Mouse (Mus musculus): Measurements from ENCODE around the gene Shc4. TPM values are rescaled to one million over a fixed set of nuclear protein-coding genes. Genes with fewer than 3 reads are reported as not detected.

Shc4 gene
- polyA plus RNA-seq (2015; fragmentation: Nextera tagmentation; extraction: Ambion mirVana) = 0.64 and 0.77 TPM in 2 replicates

DNA sequence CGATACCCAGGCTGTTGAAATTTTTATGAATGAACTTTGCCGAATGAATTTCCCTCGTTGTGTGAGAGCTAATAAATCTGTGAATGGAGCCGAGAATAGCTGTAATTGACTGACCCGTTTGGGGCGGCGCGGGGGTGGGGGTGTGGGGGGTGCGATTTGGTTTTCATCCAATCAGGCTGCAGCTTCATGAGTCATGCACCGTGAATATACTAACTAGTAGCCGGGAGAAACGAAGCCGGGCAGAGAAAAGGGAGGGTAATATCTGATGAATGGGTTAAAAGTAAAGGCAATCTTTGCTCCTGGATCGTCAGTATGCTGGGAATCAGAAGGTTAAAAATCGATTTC, at the start of gene Shc4:
Gene Shc4 (minus strand): TSS at position 63 of the 345 bp plus-strand sequence.
- Histone ChIP-seq H3K27ac (ENCODE audit: low read length) (no peak within 1 kb of the TSS), H3K4me2 (ENCODE audit: low read depth, low read length) (peak within 1 kb of the TSS; percentile 63), H3K9me3 (replicated peaks; ENCODE audit: control insufficient read depth, low read length) (no peaks in the 10 kb centered on the region), H3K9ac (ENCODE audit: low read depth, low read length) (no peak within 1 kb of the TSS), H3K4me1 (ENCODE audit: control insufficient read depth, low read depth, low read length) (peaks cover 2% of the 10 kb centered on the region; the same call in 1 of the 2 replicates), H3K27me3 (ENCODE audit: control insufficient read depth, insufficient read depth, low read depth, low read length) (peaks cover 43% of the 10 kb centered on the region), H3K36me3 (ENCODE audit: control insufficient read depth, insufficient read depth) (no peaks in the 10 kb centered on the region), H3K4me3 (ENCODE audit: low read depth, low read length) (peak within 1 kb of the TSS; percentile 43)
- no peak for ATAC-seq (ENCODE audit: low read depth)
- under 1% methylated on average over 15 of the region's 15 CpGs for WGBS (ENCODE audit: insufficient replicate concordance)

DNA sequence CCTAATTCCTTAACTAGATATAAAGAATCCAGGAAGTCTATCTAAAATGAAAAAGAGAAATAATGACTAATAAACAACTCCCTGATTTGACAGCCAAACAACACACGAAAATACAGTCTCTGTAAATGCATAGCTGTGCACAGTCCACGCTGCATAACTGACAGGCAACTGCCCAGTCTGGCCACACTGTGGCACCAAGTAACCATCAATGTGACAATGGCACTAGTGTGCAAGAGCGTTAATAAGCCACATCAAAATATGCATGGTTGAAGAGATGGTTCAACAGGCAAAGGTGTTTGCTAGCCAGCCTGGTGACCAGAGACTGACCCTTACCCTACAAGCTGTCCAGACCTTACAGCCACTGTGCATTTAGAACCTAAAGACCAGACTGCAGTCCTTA, 41.1 kb upstream of the Shc4 start:
- no peak overlapping the region for H3K9ac ChIP-seq (ENCODE audit: low read depth, low read length)
- peak; percentile 48 for ATAC-seq (ENCODE audit: low read depth)
- no peaks in the 10 kb centered on the region for H3K4me1 ChIP-seq (ENCODE audit: control insufficient read depth, low read depth, low read length)
- no peaks in the 10 kb centered on the region for H3K9me3 ChIP-seq (replicated peaks; ENCODE audit: control insufficient read depth, low read length)
- H3K36me3 ChIP-seq (ENCODE audit: control insufficient read depth, insufficient read depth) = peaks cover 9% of the 10 kb centered on the region
- no peak overlapping the region for H3K4me3 ChIP-seq (ENCODE audit: low read depth, low read length)
- WGBS (ENCODE audit: insufficient replicate concordance) = 75% methylated on average over 3 of the region's 3 CpGs
- no peak overlapping the region for H3K4me2 ChIP-seq (ENCODE audit: low read depth, low read length)
- H3K27ac ChIP-seq (ENCODE audit: low read length) = no peak overlapping the region
- H3K27me3 ChIP-seq (ENCODE audit: control insufficient read depth, insufficient read depth, low read depth, low read length) = no peaks in the 10 kb centered on the region

DNA sequence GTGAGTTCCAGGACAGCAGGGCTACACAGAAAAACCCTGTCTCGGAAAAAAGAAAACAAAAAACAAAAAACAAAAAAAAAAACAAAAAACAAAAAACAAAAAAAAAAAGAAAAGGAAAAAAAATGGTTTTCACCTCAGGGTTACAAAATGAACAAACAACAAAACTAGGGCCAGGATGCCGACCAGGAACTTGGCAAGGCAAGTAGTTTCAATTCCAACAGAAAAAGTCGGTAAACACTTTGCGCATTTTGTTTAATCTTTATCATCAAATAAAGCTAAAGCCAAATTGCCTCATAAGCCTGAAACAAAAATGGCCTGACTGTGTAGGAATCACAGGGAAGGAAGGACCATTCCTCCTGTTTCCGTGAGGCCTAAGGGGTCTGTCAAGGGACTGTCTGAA, 40.6 kb upstream of the Shc4 start:
- Histone ChIP-seq H3K4me1 (ENCODE audit: control insufficient read depth, low read depth, low read length) (no peaks in the 10 kb centered on the region), H3K27ac (ENCODE audit: low read length) (no peak overlapping the region), H3K36me3 (ENCODE audit: control insufficient read depth, insufficient read depth) (peaks cover 9% of the 10 kb centered on the region), H3K9me3 (replicated peaks; ENCODE audit: control insufficient read depth, low read length) (no peaks in the 10 kb centered on the region), H3K27me3 (ENCODE audit: control insufficient read depth, insufficient read depth, low read depth, low read length) (no peaks in the 10 kb centered on the region), H3K4me2 (ENCODE audit: low read depth, low read length) (no peak overlapping the region), H3K9ac (ENCODE audit: low read depth, low read length) (no peak overlapping the region), H3K4me3 (ENCODE audit: low read depth, low read length) (no peak overlapping the region)
- no peak for ATAC-seq (ENCODE audit: low read depth)
- 79% methylated on average over 5 of the region's 5 CpGs for WGBS (ENCODE audit: insufficient replicate concordance)

DNA sequence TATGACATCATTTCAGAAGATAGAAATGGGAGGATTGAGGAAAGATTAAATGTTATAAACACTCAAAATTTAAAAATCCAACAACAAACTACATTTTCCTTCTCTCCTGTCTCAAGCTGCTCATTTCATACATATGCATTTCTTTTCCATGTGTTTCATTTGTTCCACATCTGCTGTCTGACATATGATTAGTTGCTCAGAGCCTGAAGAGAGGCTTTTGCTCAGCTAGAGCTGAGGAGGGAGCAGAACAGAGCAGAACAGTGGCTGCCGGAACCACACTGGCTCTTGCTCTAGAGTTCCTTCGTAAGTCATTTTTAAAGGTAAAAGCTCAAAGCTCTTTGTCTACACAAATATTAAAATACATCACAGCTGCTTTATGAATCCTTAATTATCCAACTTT, 25.4 kb upstream of the Shc4 start:
- Histone ChIP-seq H3K36me3 (ENCODE audit: control insufficient read depth, insufficient read depth) (peaks cover 18% of the 10 kb centered on the region), H3K9me3 (replicated peaks; ENCODE audit: control insufficient read depth, low read length) (no peaks in the 10 kb centered on the region), H3K4me3 (ENCODE audit: low read depth, low read length) (no peak overlapping the region)

DNA sequence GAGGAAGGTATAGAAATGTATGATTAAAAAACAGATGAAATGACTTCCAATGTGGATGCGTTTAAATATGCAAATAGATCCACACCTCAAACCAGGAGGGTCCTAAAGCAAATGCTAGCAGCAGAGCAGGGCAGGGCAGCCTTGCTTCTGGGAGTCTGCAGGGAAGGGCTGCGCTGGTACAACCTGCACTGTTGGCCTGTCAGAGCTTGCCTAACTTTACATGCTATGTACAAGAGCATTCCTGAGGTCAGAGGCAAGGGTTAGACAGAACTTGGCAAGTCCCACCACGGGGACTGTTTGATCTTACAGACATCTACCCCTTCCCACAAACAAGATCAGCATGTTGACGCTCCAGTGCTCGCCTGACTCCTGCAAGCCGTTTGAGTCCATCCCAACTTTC, 15.4 kb upstream of the Shc4 start:
- Histone ChIP-seq H3K9me3 (replicated peaks; ENCODE audit: control insufficient read depth, low read length) (no peaks in the 10 kb centered on the region), H3K36me3 (ENCODE audit: control insufficient read depth, insufficient read depth) (peaks cover 11% of the 10 kb centered on the region), H3K4me2 (ENCODE audit: low read depth, low read length) (no peak overlapping the region), H3K4me1 (ENCODE audit: control insufficient read depth, low read depth, low read length) (no peaks in the 10 kb centered on the region), H3K9ac (ENCODE audit: low read depth, low read length) (no peak overlapping the region), H3K27ac (ENCODE audit: low read length) (no peak overlapping the region), H3K27me3 (ENCODE audit: control insufficient read depth, insufficient read depth, low read depth, low read length) (no peaks in the 10 kb centered on the region), H3K4me3 (ENCODE audit: low read depth, low read length) (no peak overlapping the region)
- 75% methylated on average over 6 of the region's 6 CpGs for WGBS (ENCODE audit: insufficient replicate concordance)
- ATAC-seq (ENCODE audit: low read depth) = no peak

More for the DNA sequence above, 25.4 kb upstream of the Shc4 start:
- no peaks in the 10 kb centered on the region for H3K4me1 ChIP-seq (ENCODE audit: control insufficient read depth, low read depth, low read length)
- WGBS (ENCODE audit: insufficient replicate concordance) = 92% methylated on average over 2 of the region's 2 CpGs
- ATAC-seq (ENCODE audit: low read depth) = no peak
- H3K9ac ChIP-seq (ENCODE audit: low read depth, low read length) = no peak overlapping the region
- no peak overlapping the region for H3K27ac ChIP-seq (ENCODE audit: low read length)
- no peak overlapping the region for H3K4me2 ChIP-seq (ENCODE audit: low read depth, low read length)
- no peaks in the 10 kb centered on the region for H3K27me3 ChIP-seq (ENCODE audit: control insufficient read depth, insufficient read depth, low read depth, low read length)

DNA sequence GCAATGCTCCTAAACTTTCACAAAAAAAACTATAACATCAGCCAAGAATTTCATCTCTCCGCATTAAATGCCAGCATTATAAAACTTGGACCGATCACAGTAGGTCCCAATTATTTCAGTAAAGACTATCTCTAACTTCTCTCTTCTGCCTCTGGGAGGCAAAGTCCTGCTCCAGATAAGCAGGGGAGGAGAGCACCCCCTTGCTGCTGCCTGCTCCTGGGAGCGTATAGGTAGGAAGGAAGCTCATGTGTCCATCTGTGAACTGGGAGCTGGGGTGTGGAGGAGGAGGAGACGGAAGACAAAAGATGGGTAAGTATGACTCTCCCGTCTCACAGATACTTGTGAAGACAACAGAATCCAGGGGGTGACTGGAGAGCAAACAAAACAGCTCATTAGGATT, 14.8 kb upstream of the Shc4 start:
- H3K4me2 ChIP-seq (ENCODE audit: low read depth, low read length) = no peak overlapping the region
- no peaks in the 10 kb centered on the region for H3K27me3 ChIP-seq (ENCODE audit: control insufficient read depth, insufficient read depth, low read depth, low read length)
- H3K9me3 ChIP-seq (replicated peaks; ENCODE audit: control insufficient read depth, low read length) = no peaks in the 10 kb centered on the region
- no peak overlapping the region for H3K9ac ChIP-seq (ENCODE audit: low read depth, low read length)
- 74% methylated on average over 5 of the region's 5 CpGs for WGBS (ENCODE audit: insufficient replicate concordance)
- no peak overlapping the region for H3K4me3 ChIP-seq (ENCODE audit: low read depth, low read length)
- H3K27ac ChIP-seq (ENCODE audit: low read length) = no peak overlapping the region
- peaks cover 11% of the 10 kb centered on the region for H3K36me3 ChIP-seq (ENCODE audit: control insufficient read depth, insufficient read depth)
- no peak for ATAC-seq (ENCODE audit: low read depth)
- no peaks in the 10 kb centered on the region for H3K4me1 ChIP-seq (ENCODE audit: control insufficient read depth, low read depth, low read length)

DNA sequence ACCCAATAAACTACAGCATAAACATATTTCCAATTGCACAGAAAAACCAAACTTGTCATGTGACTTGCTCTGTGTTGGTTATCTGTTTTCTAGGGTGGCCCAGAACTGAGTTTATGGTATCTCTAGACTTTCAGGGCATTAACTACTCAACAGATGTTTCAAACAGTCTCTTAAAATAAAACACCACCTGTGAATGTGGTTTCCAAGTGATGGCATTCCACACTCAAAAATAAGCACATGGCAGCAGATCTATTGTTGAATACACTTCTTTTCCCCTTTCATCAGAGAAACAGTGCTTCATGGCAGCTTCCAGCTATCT, 12.0 kb upstream of the Shc4 start:
- no peak overlapping the region for H3K27ac ChIP-seq (ENCODE audit: low read length)
- H3K27me3 ChIP-seq (ENCODE audit: control insufficient read depth, insufficient read depth, low read depth, low read length) = no peaks in the 10 kb centered on the region
- H3K4me2 ChIP-seq (ENCODE audit: low read depth, low read length) = no peak overlapping the region
- H3K9me3 ChIP-seq (replicated peaks; ENCODE audit: control insufficient read depth, low read length) = no peaks in the 10 kb centered on the region
- no peak overlapping the region for H3K9ac ChIP-seq (ENCODE audit: low read depth, low read length)
- no peak overlapping the region for H3K4me3 ChIP-seq (ENCODE audit: low read depth, low read length)
- ATAC-seq (ENCODE audit: low read depth) = no peak
- H3K4me1 ChIP-seq (ENCODE audit: control insufficient read depth, low read depth, low read length) = no peaks in the 10 kb centered on the region
- H3K36me3 ChIP-seq (ENCODE audit: control insufficient read depth, insufficient read depth) = peaks cover 8% of the 10 kb centered on the region

DNA sequence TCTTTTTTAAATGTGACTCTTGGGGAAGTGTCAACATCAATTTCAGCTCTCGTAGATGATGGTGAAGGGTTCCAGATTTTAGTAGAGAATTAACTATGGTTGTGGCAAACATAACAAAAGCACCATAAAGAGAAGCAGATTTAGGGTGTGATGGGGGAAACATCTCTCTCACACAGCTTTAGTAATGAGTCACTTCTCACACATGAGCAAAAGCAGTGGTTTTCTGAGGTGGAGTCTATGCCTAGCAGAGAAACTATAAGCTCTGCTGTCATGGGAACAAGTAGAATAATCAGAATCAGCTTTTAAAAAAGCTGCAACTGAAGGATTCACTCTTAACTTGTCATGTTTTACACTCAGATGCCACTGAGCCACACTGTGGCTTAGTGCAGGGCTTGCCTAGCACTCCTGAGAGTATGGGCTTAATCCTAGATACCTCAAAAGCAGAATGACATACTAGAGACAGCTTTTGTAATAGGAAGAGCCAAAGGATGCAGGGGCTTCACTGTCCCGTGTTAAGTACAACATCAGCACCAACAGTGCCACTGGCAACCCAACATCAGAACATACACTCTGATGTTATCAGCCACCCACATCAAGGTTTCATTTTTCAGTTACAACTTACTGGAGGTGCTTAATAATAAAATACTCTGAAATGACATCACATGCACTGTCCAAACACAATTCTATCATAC, 11.5 kb upstream of the Shc4 start:
- Histone ChIP-seq H3K9ac (ENCODE audit: low read depth, low read length) (no peak overlapping the region), H3K9me3 (replicated peaks; ENCODE audit: control insufficient read depth, low read length) (no peaks in the 10 kb centered on the region), H3K4me1 (ENCODE audit: control insufficient read depth, low read depth, low read length) (no peaks in the 10 kb centered on the region), H3K27me3 (ENCODE audit: control insufficient read depth, insufficient read depth, low read depth, low read length) (no peaks in the 10 kb centered on the region), H3K4me3 (ENCODE audit: low read depth, low read length) (no peak overlapping the region), H3K36me3 (ENCODE audit: control insufficient read depth, insufficient read depth) (peaks cover 5% of the 10 kb centered on the region), H3K27ac (ENCODE audit: low read length) (no peak overlapping the region), H3K4me2 (ENCODE audit: low read depth, low read length) (no peak overlapping the region)
- no peak for ATAC-seq (ENCODE audit: low read depth)
- 43% methylated on average over 2 of the region's 2 CpGs for WGBS (ENCODE audit: insufficient replicate concordance)

DNA sequence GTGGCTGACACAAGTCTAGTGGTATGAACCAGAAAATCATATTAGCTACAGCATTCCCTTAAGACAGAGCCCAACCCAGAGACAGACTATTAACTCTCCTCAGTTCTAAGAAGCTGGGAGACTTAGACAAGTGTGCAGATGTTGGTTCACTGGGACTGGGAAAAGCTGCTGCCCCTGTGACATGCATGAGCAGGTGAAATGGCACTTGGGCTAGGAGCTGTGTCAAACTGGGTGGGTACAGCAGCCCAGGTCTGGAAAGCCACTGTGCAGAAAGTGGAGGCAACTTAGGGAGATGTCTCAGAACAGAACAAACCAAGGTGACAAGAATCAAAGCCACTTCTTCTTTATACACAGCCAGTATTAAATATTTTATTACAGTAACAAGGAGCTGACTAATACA, 10.8 kb upstream of the Shc4 start:
- Histone ChIP-seq H3K27ac (ENCODE audit: low read length) (no peak overlapping the region), H3K4me3 (ENCODE audit: low read depth, low read length) (no peak overlapping the region), H3K9me3 (replicated peaks; ENCODE audit: control insufficient read depth, low read length) (no peaks in the 10 kb centered on the region)

More for the DNA sequence above, 10.8 kb upstream of the Shc4 start:
- Histone ChIP-seq H3K4me2 (ENCODE audit: low read depth, low read length) (no peak overlapping the region), H3K4me1 (ENCODE audit: control insufficient read depth, low read depth, low read length) (no peaks in the 10 kb centered on the region), H3K36me3 (ENCODE audit: control insufficient read depth, insufficient read depth) (no peaks in the 10 kb centered on the region), H3K27me3 (ENCODE audit: control insufficient read depth, insufficient read depth, low read depth, low read length) (no peaks in the 10 kb centered on the region), H3K9ac (ENCODE audit: low read depth, low read length) (no peak overlapping the region)
- no peak for ATAC-seq (ENCODE audit: low read depth)
